Mouse (Mus musculus) retina, postnatal 7 days (tissue): ENCODE data around the gene Rasgef1c.

Experiments
- DNase-seq: peaks from one replicate; pipeline ENCODE4 v3.0.0-alpha.2; 2012; ENCODE audit warnings: low read depth, low spot score

Rasgef1c gene

DNA sequence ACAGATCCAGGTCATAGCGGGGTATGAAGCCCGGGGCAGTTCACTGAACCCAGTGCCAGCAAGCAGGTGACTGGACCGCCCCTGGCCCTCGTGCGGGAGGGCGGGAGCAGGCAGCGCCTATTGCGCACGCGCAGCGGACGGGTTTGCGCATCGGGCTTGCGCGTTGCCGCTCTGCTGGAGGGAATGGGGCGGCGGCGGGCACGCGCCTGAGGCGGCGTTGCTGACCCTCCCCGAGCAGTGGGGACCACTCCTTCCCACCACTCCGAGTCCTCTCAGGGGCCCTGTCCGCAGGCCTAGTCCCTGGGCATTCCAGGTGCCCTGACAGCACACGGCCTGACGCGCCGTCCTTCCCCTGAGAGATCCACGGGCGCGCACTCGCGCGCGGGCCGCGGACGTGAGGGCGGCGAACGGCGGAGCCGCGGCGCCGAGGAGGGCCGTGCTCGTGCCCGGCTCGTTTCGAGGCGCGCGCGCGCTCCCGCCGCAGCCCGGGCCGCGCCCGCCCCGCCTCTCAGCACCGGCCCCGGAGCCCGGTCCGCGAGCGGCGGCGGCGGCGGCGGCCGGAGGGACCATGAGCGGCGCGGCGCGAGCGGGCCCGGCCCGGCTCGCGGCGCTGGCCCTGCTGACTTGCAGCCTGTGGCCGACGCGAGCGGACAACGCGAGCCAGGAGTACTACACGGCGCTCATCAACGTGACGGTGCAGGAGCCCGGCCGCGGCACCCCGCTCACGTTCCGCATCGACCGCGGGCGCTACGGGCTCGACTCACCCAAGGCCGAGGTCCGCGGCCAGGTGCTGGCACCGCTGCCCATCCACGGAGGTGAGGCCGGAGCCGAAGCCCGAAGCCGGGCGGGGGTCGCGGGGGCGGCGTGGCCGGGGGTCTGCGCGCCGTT, 123.4 kb downstream of the Rasgef1c start, which contains the start of gene Rnf130:
Gene Rnf130, plus strand, starts transcription at position 514 of the 888 bp plus-strand sequence.
- peak; percentile 87 for DNase-seq

DNA sequence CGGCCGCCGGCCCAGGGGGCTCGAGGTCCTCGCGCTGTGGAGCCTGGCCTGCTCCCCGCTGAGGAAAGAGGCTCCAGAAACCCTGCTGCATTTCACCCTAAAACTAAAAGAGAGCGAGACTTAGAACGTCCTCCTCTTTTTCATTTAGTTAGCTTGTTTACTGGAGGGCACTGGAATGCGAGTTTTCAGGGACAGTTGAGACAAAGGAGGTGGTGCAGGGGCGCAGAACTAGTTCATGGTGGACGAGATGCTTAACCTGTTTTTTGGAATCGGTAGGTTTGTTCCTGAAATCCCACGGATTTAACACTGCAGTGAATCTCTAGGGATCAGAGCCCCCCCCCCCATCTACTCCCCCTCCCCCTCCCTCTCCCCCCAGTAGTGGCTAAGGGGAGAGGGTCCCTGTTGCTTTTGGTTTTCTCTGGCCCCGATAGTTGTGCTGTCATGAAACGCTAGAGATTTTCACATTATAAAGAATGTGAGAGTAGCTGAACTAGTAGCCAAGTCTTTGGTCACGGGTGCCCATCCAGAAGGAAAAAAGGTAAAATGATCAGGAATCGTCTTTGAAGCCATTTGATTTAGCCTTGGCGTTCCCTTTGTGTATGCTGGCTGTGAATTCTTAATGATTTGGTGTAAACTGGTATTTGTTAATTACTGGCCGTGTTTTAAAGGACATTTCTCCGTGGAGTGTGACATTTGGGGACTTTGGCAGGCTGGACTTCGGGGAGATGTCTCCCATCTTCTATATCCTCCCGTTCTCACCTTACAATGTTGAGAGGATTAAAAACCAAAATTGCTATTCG, 124.3 kb downstream of the Rasgef1c start:
- DNase-seq = peak; percentile 9

DNA sequence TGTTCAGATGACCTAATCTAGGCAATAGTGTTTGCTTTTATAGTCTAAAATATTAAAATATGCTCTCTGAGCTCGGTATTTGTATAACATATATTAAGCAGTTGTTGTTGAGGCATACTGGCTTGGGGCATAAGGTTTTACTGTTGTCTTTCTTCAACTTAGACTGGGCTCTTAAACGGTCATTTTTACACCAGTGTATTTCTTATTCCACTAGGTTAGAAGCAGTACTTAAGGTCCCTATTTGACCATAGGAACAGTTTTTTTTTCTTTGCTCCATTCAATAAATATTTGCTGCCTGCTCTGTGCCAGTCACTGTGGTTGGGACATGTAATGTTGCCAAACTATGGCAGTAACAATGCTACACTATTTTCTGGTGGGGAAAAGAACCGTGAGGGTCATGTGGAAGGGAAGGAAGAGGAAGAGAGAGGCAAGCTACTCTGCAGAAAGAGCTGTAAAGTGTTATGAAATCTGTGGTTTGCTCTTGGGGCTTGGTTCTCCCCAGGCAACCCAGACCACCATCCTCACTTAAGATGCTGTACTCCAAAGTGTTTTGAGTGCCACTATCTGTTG, 125.0 kb downstream of the Rasgef1c start:
- no peak for DNase-seq

DNA sequence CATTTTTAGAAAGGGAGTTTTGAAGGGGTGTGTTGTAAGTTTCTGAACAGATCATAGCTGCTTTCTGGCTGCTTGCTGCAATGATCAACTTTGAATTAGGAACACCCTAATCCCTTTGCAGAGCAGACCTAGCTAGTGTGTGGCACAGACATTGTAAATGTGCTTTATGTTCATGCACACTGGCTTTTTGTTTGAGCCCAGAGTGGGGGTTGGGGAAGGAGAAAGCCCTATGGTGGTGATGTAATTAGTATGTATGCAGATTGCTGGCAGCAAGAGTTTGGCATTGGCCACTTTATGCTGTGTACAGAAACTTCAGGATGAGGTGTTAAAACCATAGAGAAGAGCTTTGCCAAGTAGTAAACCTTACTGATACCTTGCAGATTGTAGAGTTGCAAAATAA, 126.8 kb downstream of the Rasgef1c start:
- DNase-seq = no peak
